Mouse (Mus musculus): Measurements from ENCODE around the gene Galnt17. TPM values are rescaled to one million over a fixed set of nuclear protein-coding genes. Genes with fewer than 3 reads are reported as not detected.

Galnt17 gene
- total RNA-seq, 4 experiments from 2014 or later, result 5.0 to 9.1 (median 7.0) TPM

DNA sequence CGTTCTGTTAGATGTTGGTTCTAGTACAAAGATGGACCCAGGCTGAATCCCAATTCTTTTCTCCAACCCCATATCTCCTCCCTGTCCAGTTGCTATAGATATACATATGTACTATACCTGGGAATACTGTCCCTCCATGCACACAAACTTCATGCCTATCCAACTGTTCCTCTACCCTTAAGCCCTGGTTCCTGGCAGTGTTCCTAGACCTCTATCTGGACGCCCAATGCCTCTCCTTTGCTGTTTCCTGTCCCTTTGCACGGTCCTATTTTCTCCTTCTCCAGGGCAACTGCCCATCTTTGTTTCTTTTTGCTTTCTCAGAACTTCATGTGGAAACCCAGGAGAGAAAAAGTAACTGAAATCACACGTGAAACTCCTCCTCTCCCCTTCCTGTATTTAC, 188.4 kb downstream of the Galnt17 start:
- DNase-seq, result no peak

DNA sequence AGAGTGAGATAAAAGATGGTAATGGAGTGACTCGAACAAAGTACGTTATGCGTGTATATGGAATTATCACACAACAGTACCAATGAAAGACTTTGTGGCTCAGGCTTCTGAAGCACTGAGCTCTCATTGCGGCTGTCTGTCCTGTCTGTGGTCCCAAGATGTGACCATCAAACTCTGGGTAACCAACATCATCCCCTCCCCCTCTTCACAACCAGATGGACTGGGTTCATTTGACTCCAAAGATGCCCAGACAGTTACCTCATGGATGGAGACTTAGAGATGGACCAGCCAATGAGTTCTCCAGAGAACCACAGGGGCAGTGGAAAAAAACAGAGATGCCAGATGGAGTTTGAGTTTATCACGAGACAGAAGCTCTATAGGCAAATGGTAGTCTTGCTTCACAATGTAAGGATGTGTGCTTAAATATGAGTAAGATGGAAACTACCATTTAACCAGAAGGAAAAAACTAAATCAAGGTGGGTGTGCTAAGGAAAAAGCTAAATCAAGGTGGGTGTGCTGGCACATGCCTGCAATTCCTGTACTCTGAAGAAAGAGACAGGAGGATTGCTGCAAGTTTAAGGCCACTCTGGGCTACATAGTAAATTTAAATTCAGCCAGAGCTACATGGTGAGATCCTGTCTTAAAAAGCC, 190.8 kb downstream of the Galnt17 start:
- DNase-seq, result no peak

DNA sequence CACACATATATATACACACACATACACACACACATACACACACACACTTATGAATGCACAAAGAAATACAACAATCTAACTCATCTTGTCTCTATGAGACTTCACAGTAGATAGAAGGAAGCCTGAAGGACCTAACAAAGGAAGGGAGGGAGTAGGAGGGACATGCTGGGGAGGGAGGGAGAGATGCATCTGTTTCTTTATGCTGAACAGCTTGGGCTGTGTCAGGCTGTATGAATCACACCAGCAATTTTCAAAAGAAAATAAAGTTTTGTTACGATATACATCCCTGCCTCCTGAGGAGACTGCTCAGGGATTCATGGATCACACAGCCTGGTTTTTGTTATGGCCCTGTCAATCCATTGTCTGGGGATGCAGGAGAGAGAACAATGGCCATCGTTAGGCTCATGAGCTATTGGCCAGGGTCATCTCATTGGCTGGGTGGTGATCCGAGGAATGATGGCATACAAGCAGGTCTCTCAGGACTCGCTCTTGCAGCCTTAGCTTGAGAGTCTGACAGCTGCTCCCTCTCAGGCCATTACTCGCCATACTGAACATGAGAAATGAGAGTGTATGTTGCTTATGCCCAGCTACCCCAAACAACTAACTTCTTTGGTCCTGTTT, 194.3 kb downstream of the Galnt17 start:
- no peak for DNase-seq

GRCm38 (mm10) chr5:131107188-131107587, 201.1 kb downstream of the Galnt17 start:
- DNase-seq, result no peak

DNA sequence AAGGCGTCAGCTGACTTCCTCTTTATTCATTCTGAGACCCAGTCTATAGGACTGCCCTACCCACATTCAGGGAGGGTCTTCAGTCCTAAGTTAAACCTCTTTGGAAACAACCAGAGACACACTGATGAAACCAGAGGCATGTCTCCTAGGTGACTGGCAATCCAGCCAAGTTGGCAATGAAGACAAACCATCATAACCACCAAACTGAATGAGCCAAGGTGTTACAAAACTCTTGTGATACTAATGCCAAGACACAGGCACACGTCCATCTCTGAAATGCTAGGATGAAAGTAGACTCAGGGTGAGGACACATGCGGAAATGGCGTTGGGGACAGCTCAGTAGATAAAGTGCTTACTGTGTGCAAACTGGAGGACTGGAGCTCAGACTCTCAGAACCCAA, 211.5 kb downstream of the Galnt17 start:
- no peak for DNase-seq

- DNase-seq, result no peak
These were observed 212.7 kb downstream of the Galnt17 start for GRCm38 (mm10) chr5:131095635-131096034.

DNA sequence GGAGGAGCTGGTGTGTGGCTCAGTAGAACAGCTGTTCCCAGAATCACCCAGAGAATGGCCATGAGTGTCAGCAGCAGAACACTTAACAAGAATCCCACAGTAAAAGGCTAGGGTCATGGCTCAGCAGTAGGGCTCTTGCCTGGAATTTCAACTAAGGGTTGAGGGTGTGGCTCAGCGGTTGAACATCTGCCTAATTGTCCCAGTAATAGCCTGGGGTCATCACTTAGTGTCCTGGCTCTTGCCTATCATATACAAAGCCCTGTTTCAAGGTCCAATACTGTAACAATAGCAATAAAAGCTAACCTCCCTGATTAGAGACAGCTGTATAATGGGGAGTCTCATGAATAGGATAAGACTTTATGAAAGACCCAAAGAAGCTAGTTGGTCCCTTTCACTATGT, 213.5 kb downstream of the Galnt17 start:
- DNase-seq, result no peak

DNA sequence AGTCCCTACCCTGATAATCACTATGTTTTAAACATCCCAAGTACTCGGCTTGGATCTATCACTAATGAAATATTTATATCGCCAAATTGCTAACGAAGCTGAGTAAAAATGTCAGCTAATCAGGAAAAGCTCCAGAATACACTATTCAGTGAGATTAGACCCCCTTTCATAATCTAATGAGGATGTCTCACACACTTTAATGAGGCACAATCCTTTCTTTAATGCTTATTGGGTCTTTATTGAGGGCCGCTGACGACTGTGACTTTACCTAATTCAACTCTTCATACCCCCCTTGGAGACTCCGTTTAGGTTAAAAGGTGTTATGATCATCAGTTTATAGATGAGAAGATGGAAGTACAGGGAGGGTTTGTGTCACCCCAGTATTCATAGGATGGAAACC, 214.2 kb downstream of the Galnt17 start:
- DNase-seq, result no peak

DNA sequence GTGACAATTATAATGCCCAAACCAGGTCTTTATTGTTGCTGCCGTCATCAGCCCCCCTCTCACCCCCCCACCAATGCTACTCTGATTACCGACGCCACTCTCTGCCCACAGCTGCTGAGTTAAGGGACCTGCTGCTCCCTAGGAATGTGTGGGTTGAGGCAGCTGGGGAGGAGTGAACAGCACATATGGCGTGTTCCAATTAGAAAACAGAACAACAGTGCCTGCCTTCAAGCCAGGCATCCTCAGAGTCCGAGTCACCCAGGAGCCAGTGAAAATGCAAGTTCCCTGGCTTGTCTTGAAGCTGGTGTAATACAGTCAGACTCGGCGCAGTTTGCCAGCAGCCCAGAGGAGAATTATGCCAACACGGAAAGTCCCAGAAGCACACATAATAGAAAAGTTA, 218.4 kb downstream of the Galnt17 start:
- DNase-seq, result no peak

DNA sequence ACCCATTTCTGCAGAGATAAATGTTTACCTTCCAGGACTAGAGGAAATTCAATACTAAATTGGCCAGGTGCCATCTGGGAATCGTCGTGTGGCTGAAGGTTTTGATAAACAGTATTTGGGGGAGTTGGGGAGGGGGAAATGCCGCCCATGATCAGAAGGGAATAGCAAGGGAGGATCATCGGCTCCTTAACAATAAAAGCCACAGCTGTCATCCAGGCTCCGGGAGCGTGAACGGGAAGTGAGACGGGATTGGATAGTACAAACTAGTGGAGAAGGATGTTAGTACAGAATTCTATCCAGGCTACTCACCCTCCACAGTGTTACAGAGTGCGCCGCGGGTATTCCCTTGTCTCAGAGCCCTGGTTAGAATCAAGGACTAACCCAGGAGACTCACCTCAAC, 219.4 kb downstream of the Galnt17 start:
- no peak for DNase-seq

GRCm38 (mm10) chr5:131083072-131083657, 225.1 kb downstream of the Galnt17 start:
- DNase-seq, result no peak

DNA sequence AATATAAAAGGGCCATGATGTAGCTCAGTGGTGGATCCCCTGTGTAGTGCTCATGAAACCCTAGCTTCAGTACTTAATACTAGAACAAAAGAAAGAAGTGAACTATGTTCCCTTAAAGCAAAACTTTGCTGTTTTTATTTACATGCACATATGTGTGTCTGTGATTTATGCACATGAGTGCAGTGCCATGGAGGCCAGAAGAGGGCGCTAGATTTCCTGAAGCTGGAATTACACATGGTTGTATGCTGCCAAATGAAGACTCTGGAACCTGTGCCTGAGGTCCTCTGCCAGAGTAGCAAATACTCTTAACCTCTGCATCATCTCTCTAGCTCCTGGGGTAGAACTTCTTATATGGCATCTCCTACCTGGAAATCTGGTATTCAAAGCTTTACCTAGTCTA, 230.6 kb downstream of the Galnt17 start:
- no peak for DNase-seq

GRCm38 (mm10) chr5:131075795-131076194, 232.5 kb downstream of the Galnt17 start:
- no peak for DNase-seq

- no peak for DNase-seq
These were observed 234.0 kb downstream of the Galnt17 start for GRCm38 (mm10) chr5:131074295-131074694.

DNA sequence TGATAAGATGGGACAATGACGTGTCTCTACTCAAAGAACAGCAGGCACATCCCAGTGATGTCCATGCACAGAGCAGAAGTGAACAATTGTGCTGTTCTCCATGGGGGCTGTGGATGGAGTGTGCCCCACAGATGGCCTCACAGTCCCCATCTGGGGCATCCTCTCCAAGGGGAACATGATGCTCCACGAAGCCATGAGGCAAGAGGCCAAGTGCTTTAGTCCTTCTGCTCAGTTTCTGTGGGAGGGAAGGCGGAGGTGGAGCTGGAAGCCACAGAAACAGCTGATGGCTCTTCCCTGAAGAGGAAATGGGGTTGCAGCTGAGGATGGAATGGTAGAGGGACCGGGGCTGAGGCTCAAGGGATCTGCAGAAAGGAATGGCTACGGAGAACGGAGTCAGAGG, 243.1 kb downstream of the Galnt17 start:
- DNase-seq, result no peak

GRCm38 (mm10) chr5:131048505-131048904, 259.8 kb downstream of the Galnt17 start:
- DNase-seq, result no peak

DNA sequence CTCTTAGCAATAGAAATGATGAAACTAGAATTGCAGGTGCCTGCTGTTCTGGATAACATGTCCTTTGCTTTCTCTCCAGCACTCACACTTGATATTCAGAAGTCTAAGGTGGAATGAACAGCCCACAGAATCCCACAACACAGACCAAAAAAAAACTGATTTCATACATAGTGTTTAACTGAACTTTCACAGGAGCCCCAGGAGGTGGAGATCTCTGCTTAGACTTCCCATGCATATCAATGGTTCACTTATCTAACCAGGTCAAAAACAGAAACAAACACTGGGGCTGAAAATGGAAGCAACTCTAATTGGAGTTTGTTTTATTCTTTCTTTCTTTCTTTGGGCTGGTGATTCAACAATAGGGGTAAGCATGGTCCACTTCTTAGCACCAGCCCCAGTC, 265.2 kb downstream of the Galnt17 start:
- DNase-seq, result no peak

GRCm38 (mm10) chr5:131040441-131040840, 267.9 kb downstream of the Galnt17 start:
- DNase-seq, result no peak

DNA sequence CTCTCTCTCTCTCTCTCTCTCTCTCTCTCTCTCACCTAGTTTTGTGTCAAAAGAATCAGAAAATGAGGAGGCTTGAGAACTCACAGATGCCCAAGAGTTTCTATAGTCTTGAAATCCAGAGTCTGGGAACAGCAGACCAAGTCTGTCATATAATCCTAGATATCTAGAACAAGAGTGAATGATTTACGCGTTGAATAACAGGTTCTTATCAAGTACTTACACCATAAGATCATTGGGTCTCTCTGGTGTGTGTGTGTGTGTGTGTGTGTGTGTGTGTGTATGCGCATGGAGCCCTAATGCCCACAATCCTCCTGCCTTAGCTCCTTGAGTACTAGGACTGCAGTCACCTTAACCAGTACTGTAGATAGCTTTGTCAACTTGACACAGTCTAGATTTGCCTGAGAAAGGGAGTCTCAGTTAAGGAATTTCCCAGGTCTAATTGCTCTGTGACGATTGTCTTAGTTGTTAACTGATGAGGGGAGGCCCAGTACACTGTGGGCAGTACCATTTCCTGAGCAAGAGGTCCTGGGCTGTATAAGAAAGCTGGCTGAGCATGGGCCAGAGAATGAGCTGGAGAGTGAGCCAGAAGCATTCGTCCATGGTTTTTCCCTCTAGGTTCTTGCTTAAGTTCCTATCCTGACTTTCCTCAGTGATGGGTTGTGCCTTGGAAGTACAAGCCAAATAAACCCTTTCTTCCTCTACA, 268.5 kb downstream of the Galnt17 start:
- DNase-seq, result no peak

- no peak for DNase-seq
These were observed 283.8 kb downstream of the Galnt17 start for GRCm38 (mm10) chr5:131024506-131024905.

- no peak for DNase-seq
These were observed 285.8 kb downstream of the Galnt17 start for GRCm38 (mm10) chr5:131022396-131022993.

GRCm38 (mm10) chr5:131020936-131021335, 287.4 kb downstream of the Galnt17 start:
- no peak for DNase-seq

DNA sequence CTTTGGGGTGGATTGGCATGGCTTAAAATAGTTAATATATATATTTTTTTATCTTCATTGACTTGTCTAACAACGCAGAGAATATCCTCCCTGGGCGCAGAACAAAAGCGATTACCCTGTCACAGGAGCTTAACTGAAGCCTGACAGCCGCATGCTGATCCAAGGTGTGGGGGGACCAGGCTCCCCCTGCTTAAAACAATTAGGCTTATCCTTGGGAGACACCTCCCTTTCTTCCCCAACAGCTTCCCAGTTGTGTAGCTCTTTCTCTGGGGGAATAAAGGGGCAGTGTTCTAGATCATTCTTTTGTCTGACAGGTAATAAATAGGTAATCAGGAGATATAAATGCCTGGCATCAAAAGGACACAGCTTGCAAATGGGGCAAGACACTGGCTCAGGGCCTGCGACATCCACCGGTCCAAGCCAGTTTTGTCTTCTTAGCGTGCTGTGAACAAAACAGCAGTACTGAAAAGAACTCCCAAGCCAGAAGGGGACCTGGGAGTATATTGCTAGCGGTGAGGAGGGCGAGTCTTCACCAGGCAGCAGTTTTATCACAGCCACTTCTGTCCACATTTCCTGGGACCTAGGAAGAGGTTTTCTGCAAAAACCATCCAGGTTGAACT, 288.8 kb downstream of the Galnt17 start:
- no peak for DNase-seq
